Mouse (Mus musculus): ENCODE results near the gene Fam131c. TPM values are rescaled to one million over a fixed set of nuclear protein-coding genes. Genes with fewer than 3 reads are reported as not detected.

The Fam131c gene
- total RNA-seq, 4 experiments from 2014 or later: 2.7 to 4.1 (median 3.6) TPM

GRCm38 (mm10) chr4:141357811-141358210 is 10.2 kb upstream of the Fam131c start:
- DNase-seq (ENCODE audit: low spot score in 2 of 2): no peak

GRCm38 (mm10) chr4:141359222-141359621 is 8.8 kb upstream of the Fam131c start:
- DNase-seq (ENCODE audit: low spot score in 2 of 2): no peak

GRCm38 (mm10) chr4:141360846-141361245 is 7.2 kb upstream of the Fam131c start:
- DNase-seq (ENCODE audit: low spot score in 2 of 2): no peak

GRCm38 (mm10) chr4:141362937-141363548 is 5.0 kb upstream of the Fam131c start:
- DNase-seq (ENCODE audit: low spot score in 2 of 2): peak in 1 of 2 experiments; percentile 72

- no peak for DNase-seq (ENCODE audit: low spot score in 2 of 2)
These were observed 2.9 kb upstream of the Fam131c start for GRCm38 (mm10) chr4:141365126-141365525.

- no peak for DNase-seq (ENCODE audit: low spot score in 2 of 2)
These were observed 2.1 kb upstream of the Fam131c start for GRCm38 (mm10) chr4:141365876-141366275.

GRCm38 (mm10) chr4:141372426-141372825 is 4.4 kb downstream of the Fam131c start:
- DNase-seq (ENCODE audit: low spot score in 2 of 2): no peak

- DNase-seq (ENCODE audit: low spot score in 2 of 2): no peak
These were observed 11.7 kb downstream of the Fam131c start for GRCm38 (mm10) chr4:141379674-141380073.

GRCm38 (mm10) chr4:141382406-141382805 is 14.4 kb downstream of the Fam131c start:
- DNase-seq (ENCODE audit: low spot score in 2 of 2): no peak

GRCm38 (mm10) chr4:141385275-141385674 is 17.3 kb downstream of the Fam131c start:
- no peak for DNase-seq (ENCODE audit: low spot score in 2 of 2)

GRCm38 (mm10) chr4:141386150-141386549 is 18.1 kb downstream of the Fam131c start:
- no peak for DNase-seq (ENCODE audit: low spot score in 2 of 2)

GRCm38 (mm10) chr4:141387093-141387784 is 19.2 kb downstream of the Fam131c start:
- DNase-seq (ENCODE audit: low spot score in 2 of 2): peak in 1 of 2 experiments; percentile 70

- DNase-seq (ENCODE audit: low spot score in 2 of 2): no peak
These were observed 19.9 kb downstream of the Fam131c start for GRCm38 (mm10) chr4:141387933-141388332.

- no peak for DNase-seq (ENCODE audit: low spot score in 2 of 2)
These were observed 21.5 kb downstream of the Fam131c start for GRCm38 (mm10) chr4:141389366-141390150.

- DNase-seq (ENCODE audit: low spot score in 2 of 2): no peak
These were observed 23.3 kb downstream of the Fam131c start for GRCm38 (mm10) chr4:141391293-141391692.

GRCm38 (mm10) chr4:141394751-141395150 is 26.7 kb downstream of the Fam131c start:
- no peak for DNase-seq (ENCODE audit: low spot score in 2 of 2)

- DNase-seq (ENCODE audit: low spot score in 2 of 2): no peak
These were observed 29.8 kb downstream of the Fam131c start for GRCm38 (mm10) chr4:141397861-141398260.

GRCm38 (mm10) chr4:141398545-141398944 is 30.5 kb downstream of the Fam131c start, which contains the start of gene Clcnka:
TSS of gene Clcnka (minus strand) at chr4:141398724.
- no peak for DNase-seq (ENCODE audit: low spot score in 2 of 2)

GRCm38 (mm10) chr4:141400171-141400570 is 32.2 kb downstream of the Fam131c start:
- DNase-seq (ENCODE audit: low spot score in 2 of 2): no peak

- DNase-seq (ENCODE audit: low spot score in 2 of 2): peak; percentile 65 to 91
These were observed 36.7 kb downstream of the Fam131c start for GRCm38 (mm10) chr4:141404518-141405313.

- DNase-seq (ENCODE audit: low spot score in 2 of 2): no peak
These were observed 37.2 kb downstream of the Fam131c start for GRCm38 (mm10) chr4:141405314-141405622.

All from left cerebral cortex, adult 8-10 months (tissue).